Mouse (Mus musculus): ENCODE measurements around the gene Shcbp1l.

DNA sequence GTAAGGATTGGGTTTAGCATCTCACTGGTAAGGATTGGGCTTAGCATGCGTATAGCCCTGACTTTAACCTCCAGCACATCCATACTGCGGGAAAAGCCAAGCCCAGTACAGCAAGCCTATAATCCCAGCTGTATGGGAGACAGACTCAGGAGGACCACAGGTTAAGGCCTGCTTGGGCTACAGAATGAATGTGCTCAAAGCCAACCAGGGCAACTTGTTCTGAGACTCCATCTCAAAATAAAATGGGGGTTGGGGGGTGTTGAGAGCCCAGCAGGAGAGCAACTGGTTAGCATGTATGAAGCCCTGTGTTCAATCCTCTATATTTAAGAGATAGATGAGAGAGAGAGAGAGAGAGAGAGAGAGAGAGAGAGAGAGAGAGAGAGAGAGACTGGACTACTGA is 66.4 kb downstream of the Shcbp1l start:
- TF ChIP-seq TAL1 (IDR thresholded peaks at IDR 0.05; ENCODE audit: low read length) (no peak), GATA1 (IDR thresholded peaks at IDR 0.05; ENCODE audit: low read length) (no peak)
